Mouse (Mus musculus) thymus, postnatal 4 days (tissue): Measurements from ENCODE around the gene H1fnt.

Experiments used
- DNase-seq: peaks from one replicate; pipeline ENCODE4 v3.0.0; 2021

The H1fnt gene

GRCm38 (mm10) chr15:98257193-98257592, at the start of gene H1fnt:
TSS of gene H1fnt (minus strand) at chr15:98257293.
- no peak for DNase-seq

DNA sequence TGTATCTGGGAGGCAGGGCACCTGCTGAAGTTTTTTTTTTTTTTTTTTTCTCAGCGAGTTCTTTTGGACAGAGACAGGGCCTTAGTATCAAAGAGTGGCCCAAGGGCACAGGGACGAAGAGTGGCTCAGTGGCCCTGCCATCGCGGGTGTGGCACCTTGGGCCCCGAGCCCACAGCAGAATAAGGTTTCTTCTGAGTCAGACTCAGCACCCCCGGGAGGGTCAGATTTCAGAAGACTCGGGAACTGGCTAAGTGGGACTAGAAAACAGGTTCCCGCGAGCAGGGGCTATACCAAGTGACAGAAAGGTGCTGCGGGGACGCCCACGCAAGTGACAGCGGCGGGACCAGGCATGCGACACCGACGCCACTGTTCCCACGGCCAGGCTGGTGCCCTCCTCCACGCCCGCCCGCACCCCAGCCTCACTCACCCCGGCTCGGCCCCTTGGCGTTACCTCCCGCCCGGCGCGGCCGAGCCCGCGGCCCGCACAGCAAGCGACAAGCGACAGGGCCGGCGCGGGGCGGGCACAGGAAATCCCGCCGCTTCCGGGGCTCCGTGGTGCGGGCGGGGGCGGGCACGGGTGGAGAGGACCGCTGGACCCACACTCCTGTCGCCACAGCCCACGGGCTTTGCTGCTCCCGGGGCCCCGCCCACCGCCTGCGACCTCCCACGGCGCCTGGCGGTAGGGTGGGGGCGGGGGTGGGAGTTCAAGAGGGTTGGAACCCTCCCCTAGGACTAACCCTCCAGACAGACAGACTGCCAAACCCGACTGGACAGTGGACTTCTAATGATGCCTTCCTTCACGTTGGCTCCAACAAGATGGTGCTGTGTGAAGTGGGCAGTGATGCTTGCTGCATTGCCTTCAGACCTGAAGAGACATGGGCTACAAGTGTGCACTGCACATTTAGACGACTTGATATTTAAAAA, 38.8 kb upstream of the H1fnt start, which contains the start of gene Zfp641:
Gene Zfp641, minus strand, starts transcription at position 534 of the 924 bp plus-strand sequence.
- DNase-seq: peak; percentile 40

- DNase-seq: no peak
Observed at GRCm38 (mm10) chr15:98293651-98294050, 36.6 kb upstream of the H1fnt start.

DNA sequence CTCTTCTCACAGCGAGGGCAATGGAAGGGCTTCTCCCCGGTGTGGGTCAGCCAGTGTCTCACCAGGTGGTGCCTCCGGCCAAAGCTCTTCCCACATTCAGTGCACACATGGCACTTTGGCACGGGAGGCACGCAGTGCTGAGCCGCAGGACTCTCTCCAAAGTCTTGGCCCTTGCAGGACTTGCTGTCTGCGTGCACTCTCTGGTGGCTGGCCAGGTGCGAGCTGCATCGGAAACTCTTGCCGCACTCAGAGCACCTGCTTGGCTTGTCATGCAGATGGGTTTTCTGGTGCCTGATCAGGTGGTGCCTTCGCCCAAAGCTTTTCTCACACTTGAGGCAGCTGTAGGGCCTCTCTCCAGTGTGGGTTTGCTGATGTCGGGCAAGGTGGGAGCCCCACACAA, 31.5 kb upstream of the H1fnt start:
- DNase-seq: peak; percentile 58

- no peak for DNase-seq
Observed at GRCm38 (mm10) chr15:98286418-98286817, 29.3 kb upstream of the H1fnt start.

DNA sequence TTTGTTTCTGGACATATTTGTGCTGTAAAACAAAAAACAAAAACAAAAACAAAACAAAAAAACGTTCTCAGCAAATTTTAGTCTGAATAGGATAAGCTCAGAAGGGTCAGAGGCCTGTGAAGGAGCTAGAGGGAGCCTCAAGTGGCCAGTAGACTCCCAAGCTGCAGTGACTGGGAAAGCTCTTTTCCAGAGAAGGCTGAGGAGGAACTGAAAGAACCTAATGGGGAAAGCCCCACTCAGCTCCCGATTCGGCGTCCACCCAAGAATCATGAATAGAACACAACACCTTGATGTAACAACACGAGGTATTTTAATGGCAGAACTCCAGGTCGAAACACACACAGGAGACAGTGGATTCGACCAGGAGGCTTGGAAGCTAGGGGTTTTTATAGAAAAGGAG, 683 bp upstream of the H1fnt start:
- no peak for DNase-seq

GRCm38 (mm10) chr15:98256271-98256670, 822 bp downstream of the H1fnt start:
- no peak for DNase-seq

DNA sequence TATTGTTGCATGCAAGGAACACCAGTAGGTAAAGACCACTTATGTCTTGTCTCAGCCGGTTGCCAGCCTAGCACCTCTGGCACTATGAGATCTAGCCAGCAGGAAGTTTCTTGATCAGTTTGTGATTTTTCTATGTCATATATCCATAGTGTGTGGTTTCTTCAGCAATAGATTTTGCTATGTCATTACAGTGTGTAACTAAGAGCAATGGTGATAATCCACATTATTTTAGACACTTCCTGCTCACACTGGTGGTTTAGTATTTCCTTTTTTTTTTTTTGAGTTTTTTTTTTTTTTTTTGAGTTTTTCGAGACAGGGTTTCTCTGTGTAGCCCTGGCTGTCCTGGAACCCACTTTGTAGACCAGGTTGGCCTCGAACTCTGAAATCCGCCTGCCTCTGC, 21.7 kb downstream of the H1fnt start:
- no peak for DNase-seq

DNA sequence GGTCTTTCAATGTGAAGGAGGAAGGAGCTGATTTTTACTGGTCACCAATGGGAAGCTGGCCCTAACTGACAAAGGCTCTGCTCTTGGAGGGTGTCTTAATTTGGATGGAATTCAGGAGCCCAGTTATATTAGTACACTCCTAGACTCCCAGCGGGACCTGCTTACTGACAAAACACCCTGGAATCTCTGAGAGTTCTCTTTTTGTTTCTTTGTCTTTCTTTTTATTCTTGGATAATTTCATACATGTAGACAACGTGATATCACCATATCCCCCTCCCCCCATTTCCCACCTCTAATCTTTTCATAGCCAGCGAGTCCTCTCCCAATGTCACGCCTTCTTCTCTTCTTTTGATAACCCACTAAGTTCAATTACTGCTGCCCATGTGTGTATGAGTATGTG, 22.7 kb downstream of the H1fnt start, which contains the start of gene Olfr286:
Gene Olfr286, minus strand, starts transcription at position 101 of the 400 bp plus-strand sequence.
- DNase-seq: no peak

- DNase-seq: no peak
Observed at GRCm38 (mm10) chr15:98226096-98226495, 31.0 kb downstream of the H1fnt start.

GRCm38 (mm10) chr15:98225610-98226009, 31.5 kb downstream of the H1fnt start:
- DNase-seq: peak; percentile 10

- DNase-seq: no peak
Observed at GRCm38 (mm10) chr15:98222377-98222776, 34.7 kb downstream of the H1fnt start.

DNA sequence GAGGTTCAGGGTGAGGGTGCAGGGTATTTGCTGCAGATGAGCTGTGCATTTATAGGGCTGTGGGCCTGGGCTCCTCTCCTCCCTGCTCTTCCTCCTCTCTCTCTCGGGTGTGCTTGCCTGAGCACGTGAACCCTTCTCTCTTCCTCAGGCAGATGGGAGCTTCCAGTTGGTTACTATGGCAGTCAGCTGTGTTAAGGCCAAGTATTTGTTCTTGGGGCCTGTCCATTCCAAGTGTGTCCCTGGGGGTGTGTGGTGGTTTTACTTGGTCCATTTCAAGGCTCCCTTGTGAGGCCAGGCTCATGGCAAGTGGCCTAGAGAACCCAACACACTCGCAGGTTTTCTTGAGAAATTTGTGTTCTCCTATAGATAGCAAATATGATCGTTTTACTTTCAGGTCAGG, 36.2 kb downstream of the H1fnt start, which contains the start of the genes Gm44579 and Olfr287:
Gene Gm44579, minus strand, starts transcription at position 101 of the 400 bp plus-strand sequence.
Gene Olfr287, minus strand, starts transcription at position 180 of the 400 bp plus-strand sequence.
- no peak for DNase-seq

DNA sequence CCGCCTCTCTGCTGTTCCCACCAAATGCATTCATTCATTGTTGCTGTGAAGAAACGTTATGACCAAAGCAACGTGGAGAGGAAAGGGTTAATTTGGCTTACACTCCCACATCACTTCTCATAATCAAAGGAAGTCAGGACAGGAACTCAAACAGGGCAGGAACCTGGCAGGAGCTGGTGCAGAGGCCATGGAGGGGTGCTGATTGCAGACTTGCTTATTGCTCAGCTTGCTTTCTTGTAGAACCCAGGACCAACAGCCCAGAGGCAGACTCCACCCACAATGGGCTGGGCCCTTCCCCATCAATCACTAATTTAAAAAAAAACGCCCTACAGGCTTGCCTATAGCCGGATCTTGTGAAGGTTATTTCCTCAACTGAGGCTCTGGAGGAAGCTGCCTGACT, 43.0 kb downstream of the H1fnt start:
- no peak for DNase-seq

GRCm38 (mm10) chr15:98213336-98213870, 43.7 kb downstream of the H1fnt start:
- no peak for DNase-seq

- no peak for DNase-seq
Observed at GRCm38 (mm10) chr15:98209676-98210075, 47.4 kb downstream of the H1fnt start.
